Mouse (Mus musculus) lung, embryonic 14.5 days (tissue): ENCODE measurements at regions not wholly inside any gene's neighbourhood (a gene's known extent, or its start where the extent isn't known, plus 50 kb on each side); places are given as distances from the start of the nearest gene placed in this dataset.

Experiments
- ATAC-seq: fragments of 200-750 bp; cut with Nextera tagmentation; 2 replicates; pipeline ENCODE4 v1.8.0; 2017; ENCODE audit warnings: mild to moderate bottlenecking, moderate TSS enrichment, moderate library complexity; ENCODE audit not compliant: insufficient read depth
- DNase-seq: peaks from one replicate; pipeline ENCODE4 v3.0.0-alpha.2; 2015
- H3K27ac ChIP-seq: fragments of 300-500 bp; sonication (generic); 2 replicates; pipeline ENCODE4 v1.5.1; 2014; ENCODE audit warnings: low read depth, mild to moderate bottlenecking, moderate library complexity
- H3K27me3 ChIP-seq: fragments of 300-500 bp; sonication (generic); 2 replicates; pipeline ENCODE4 v1.6.1; 2014; ENCODE audit warnings: low read length, control low read depth; ENCODE audit not compliant: insufficient read depth
- H3K36me3 ChIP-seq: fragments of 300-500 bp; sonication (generic); 2 replicates; pipeline ENCODE4 v1.6.1; 2014; ENCODE audit warnings: control low read depth; ENCODE audit not compliant: insufficient read depth
- H3K4me1 ChIP-seq: fragments of 300-500 bp; sonication (generic); 2 replicates; pipeline ENCODE4 v1.6.1; 2014; ENCODE audit warnings: antibody characterized with exemption, control low read depth; ENCODE audit not compliant: insufficient read depth
- H3K4me2 ChIP-seq: fragments of 300-500 bp; sonication (generic); 2 replicates; pipeline ENCODE4 v1.6.1; 2014; ENCODE audit warnings: mild to moderate bottlenecking
- H3K4me3 ChIP-seq: fragments of 300-500 bp; sonication (generic); 2 replicates; pipeline ENCODE4 v1.5.1; 2014; ENCODE audit warnings: low read depth, low read length
- H3K9ac ChIP-seq: fragments of 300-500 bp; sonication (generic); 2 replicates; pipeline ENCODE4 v1.6.1; 2014
- H3K9me3 ChIP-seq: fragments of 300-500 bp; sonication (generic); 2 replicates; pipeline ENCODE4 v1.6.1; 2016; ENCODE audit warnings: low read depth, low read length, control low read depth
- CTCF ChIP-seq: IDR thresholded peaks from 2 replicates; pipeline ENCODE4 v1.5.1; 2016; ENCODE audit warnings: antibody characterized with exemption, low read depth
- WGBS: fragments of 180-500 bp; shearing (Covaris S2); extraction: QIAGEN DNeasy Blood & Tissue Kit; methylation state at CpG from one replicate; pipeline ENCODE4 v1.1.7; 2014; 5-methylcytosine and 5-hydroxymethylcytosine counted together

DNA sequence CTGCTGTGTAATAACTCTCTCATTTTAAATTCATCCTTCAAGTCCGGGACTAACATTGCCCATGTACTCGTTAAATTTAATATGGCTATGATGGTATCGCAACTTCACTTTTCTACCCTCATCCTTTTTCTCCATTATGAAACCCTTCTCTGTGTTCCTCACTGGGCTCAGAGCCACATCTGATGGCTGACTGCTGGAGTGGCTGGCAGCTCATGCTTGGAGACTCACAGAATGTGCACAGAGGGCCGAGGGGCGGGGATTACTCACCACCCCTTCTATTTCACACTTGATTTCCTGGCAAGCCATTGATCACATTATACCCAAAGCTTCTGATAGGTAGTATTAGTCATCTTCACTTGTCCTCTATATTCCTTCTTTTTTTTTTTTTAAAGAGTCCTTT lies 81.1 kb upstream of the Vwde start:
- ATAC-seq (no peak), DNase-seq (no peak)
- Histone ChIP-seq H3K9me3 (no peaks in the 10 kb centered on the region), H3K27ac (no peak overlapping the region), H3K4me3 (no peak overlapping the region), H3K4me1 (no peaks in the 10 kb centered on the region), H3K9ac (no peak overlapping the region), H3K4me2 (no peak overlapping the region), H3K27me3 (no peaks in the 10 kb centered on the region), H3K36me3 (no peaks in the 10 kb centered on the region)
- TF ChIP-seq CTCF = no peak
- 87% methylated on average over 5 of the region's 5 CpGs for WGBS

DNA sequence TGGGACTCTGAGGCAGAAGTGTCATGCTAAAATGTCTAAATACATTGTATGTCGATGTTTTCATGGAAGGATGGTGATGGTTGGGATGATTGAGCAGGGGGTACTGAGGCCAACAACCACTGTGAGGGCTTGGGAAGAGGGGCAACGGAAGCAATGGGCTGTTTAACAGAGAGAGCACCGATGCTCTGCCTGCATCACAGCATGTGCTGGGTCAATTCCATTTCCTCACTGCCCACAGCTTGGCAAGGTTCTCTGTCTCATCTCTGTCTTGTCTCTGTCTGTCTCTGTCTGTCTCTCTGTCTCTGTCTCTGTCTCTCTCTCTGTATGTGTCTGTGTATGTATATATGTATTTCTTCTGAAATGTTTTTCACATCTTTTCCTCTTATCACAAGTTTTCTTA lies 73.4 kb upstream of the Vwde start:
- Histone ChIP-seq H3K27me3 (no peaks in the 10 kb centered on the region), H3K4me1 (no peaks in the 10 kb centered on the region), H3K36me3 (no peaks in the 10 kb centered on the region), H3K4me2 (no peak overlapping the region), H3K9me3 (no peaks in the 10 kb centered on the region), H3K27ac (no peak overlapping the region), H3K4me3 (no peak overlapping the region), H3K9ac (no peak overlapping the region)
- 80% methylated on average over 3 of the region's 3 CpGs for WGBS
- DNase-seq = no peak
- TF ChIP-seq CTCF = no peak
- no peak for ATAC-seq

DNA sequence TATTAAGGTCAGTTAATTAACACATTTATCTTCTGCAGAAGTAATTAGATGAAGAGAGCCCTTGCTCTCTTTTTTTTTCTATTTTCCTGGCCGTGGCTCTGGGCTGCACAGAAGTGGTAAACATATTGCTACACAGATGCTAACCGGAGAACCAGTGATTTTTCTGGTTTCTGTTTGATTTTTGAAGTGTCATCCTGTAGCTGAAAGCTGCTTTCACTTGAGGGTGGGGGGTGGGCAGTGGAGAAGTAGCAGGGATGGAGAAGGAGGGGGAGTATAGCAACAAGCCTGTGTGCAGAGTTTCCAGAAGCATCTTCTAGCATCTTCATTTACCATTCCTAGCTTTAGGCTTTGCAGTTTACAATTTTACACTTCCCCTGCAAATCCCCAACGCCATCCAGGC lies 72.3 kb upstream of the Vwde start:
- Histone ChIP-seq H3K27me3 (no peaks in the 10 kb centered on the region), H3K27ac (no peak overlapping the region), H3K4me1 (no peaks in the 10 kb centered on the region), H3K36me3 (no peaks in the 10 kb centered on the region), H3K4me2 (no peak overlapping the region), H3K9ac (no peak overlapping the region), H3K9me3 (no peaks in the 10 kb centered on the region), H3K4me3 (no peak overlapping the region)
- ATAC-seq (no peak), DNase-seq (no peak)
- TF ChIP-seq CTCF = no peak
- 49% methylated on average over 3 of the region's 3 CpGs for WGBS

DNA sequence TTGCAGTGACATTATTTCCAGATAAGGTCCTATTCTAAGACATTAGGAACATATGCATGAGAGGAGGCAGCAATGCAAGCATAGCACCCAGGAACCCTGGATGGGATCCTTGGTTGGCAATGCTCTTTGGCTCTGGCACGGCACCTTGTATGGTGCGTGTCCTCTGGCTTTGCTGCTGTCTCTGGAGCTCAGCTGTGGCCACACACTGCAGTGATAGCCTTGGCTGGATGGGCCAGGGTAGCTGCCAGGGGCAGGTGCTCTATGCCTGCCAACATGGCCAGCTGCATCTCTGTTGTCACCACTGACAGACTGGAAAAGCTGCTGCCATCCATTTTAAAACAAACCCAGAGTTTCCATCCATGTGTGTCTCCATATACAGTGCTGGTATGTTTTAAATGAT lies 71.3 kb upstream of the Vwde start:
- no peaks in the 10 kb centered on the region for H3K9me3 ChIP-seq
- no peak for ATAC-seq

DNA sequence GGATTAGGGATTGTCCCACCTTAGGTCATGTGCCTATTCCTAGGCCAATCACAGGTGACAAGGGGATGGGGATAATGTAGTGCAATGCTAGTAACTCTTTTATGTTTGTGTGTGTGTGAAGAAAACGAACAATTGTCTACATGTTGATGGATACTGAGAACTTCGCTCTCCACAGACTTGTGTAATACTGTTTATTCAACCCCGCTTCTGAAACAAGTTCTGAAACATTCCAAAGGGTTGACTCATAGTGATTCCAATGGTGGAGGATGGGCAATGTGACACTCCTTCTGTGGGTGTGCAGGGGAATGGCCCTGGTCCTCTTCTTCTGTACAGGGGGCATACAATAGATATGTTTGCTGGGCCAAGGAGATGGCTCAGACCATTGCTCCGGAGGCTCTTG lies 69.6 kb upstream of the Vwde start:
- no peak overlapping the region for H3K4me3 ChIP-seq
- 49% methylated on average over 4 of the region's 4 CpGs for WGBS
- no peak overlapping the region for H3K9ac ChIP-seq
- H3K27ac ChIP-seq = no peak overlapping the region
- H3K4me1 ChIP-seq = no peaks in the 10 kb centered on the region
- no peak overlapping the region for H3K4me2 ChIP-seq
- no peak for ATAC-seq
- TF ChIP-seq CTCF = no peak
- H3K36me3 ChIP-seq = no peaks in the 10 kb centered on the region
- peak; percentile 11 for DNase-seq
- no peaks in the 10 kb centered on the region for H3K9me3 ChIP-seq
- no peaks in the 10 kb centered on the region for H3K27me3 ChIP-seq

More for the DNA sequence above, 71.3 kb upstream of the Vwde start:
- DNase-seq = no peak
- H3K4me3 ChIP-seq = no peak overlapping the region
- no peaks in the 10 kb centered on the region for H3K27me3 ChIP-seq
- WGBS = 78% methylated on average over 2 of the region's 2 CpGs
- H3K4me1 ChIP-seq = no peaks in the 10 kb centered on the region
- H3K36me3 ChIP-seq = no peaks in the 10 kb centered on the region
- TF ChIP-seq CTCF = no peak
- H3K4me2 ChIP-seq = no peak overlapping the region
- H3K27ac ChIP-seq = no peak overlapping the region
- H3K9ac ChIP-seq = no peak overlapping the region

DNA sequence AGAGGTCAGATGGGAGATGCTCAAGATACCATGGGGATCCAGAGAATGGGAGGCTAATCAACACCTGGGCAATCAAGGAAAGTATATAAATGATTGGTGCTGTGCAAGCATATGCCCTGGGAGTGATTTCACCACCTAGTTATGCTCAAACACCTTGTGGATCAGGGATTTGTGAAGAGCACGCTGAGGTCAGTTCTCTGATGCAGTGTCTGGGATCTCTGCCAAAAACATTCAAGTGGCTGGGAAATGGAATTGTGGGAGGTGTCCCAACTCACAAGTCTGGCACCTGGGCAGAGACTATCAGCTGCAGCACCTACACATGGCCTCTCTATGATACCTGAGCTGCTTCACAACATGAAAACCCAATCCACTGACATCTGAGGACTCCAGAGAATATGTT lies 63.7 kb upstream of the Vwde start:
- peak; percentile 88 for DNase-seq
- 18% methylated on average over 1 of the region's 1 CpGs for WGBS
- Histone ChIP-seq H3K9me3 (no peaks in the 10 kb centered on the region), H3K4me1 (no peaks in the 10 kb centered on the region), H3K9ac (no peak overlapping the region), H3K27me3 (no peaks in the 10 kb centered on the region), H3K27ac (peak overlapping the region; percentile 56; the same call in 1 of the 2 replicates), H3K4me3 (no peak overlapping the region), H3K4me2 (no peak overlapping the region), H3K36me3 (no peaks in the 10 kb centered on the region)
- TF ChIP-seq CTCF = no peak
- peak; percentile 92 for ATAC-seq

DNA sequence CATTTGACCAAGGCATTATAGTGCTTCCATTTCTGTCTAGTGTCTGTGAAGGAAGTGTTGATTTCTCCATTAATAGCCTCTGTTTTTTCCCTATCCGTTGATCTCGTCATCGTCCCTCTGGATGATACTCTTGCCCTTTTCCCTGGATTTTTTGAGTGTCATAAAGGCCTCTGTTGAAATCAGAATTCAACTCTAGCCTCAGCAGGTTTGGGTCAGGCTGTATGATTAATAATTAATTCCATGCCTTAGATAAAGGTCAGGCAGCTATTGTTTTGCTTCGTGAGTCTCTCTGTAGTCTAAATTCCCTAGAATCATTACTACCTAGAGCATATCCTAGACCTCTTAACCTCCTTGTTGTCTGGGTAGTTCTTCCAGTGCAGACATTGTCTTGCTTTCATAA lies 63.0 kb upstream of the Vwde start:
- Histone ChIP-seq H3K27me3 (no peaks in the 10 kb centered on the region), H3K4me2 (no peak overlapping the region), H3K27ac (peak overlapping the region; percentile 20; the same call in 1 of the 2 replicates), H3K4me3 (no peak overlapping the region), H3K9me3 (no peaks in the 10 kb centered on the region), H3K9ac (no peak overlapping the region), H3K4me1 (no peaks in the 10 kb centered on the region), H3K36me3 (no peaks in the 10 kb centered on the region)
- WGBS = 47% methylated on average over 4 of the region's 4 CpGs
- ATAC-seq (no peak), DNase-seq (no peak)
- no peak for TF ChIP-seq CTCF

DNA sequence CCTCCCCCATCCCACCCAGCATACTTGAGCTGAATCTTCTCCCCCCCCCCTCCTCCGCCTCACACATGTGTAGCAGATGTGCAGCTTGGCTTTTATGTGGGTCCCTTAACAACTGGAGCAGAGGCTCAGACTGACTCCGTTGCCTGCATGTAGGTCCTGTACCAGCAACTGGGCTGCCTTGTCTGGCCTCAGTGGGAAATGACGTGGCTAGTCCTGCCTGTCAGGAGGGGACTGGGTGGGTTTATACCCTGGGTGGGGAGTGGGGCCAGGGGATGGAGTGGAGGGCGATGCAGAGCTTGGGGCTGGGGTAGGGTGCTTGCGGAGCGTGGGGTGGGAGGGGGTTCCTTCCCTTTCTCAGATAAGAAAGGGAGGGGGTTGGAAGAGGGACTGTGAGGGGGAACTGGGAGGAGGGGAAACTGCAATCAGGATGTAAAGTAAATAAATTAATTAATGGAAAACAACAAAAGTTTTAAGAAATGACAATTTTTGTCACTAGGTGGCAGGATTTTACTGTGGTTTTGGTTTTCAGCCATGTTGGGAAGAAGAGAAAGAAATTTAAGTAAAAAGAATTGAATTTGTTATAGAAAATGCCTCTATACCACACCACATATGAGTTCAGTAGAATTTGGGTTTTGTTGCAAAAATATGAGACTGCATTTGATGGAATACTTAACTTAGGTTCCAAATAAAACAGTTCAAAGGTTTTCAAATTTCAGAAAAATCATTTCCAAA lies 61.9 kb upstream of the Vwde start:
- TF ChIP-seq CTCF = peak; percentile 43
- Histone ChIP-seq H3K4me1 (no peaks in the 10 kb centered on the region), H3K9me3 (no peaks in the 10 kb centered on the region), H3K36me3 (no peaks in the 10 kb centered on the region), H3K4me2 (no peak overlapping the region), H3K9ac (no peak overlapping the region), H3K4me3 (no peak overlapping the region), H3K27ac (no peak overlapping the region), H3K27me3 (no peaks in the 10 kb centered on the region)
- WGBS = 43% methylated on average over 6 of the region's 6 CpGs
- DNase-seq (peak; percentile 71), ATAC-seq (peak; percentile 42; the same call in 1 of the 2 replicates)
